Mouse (Mus musculus) hindbrain, embryonic 14.5 days (tissue): ENCODE measurements at regions not wholly inside any gene's neighbourhood (a gene's known extent, or its start where the extent isn't known, plus 50 kb on each side); places are given as distances from the start of the nearest gene placed in this dataset.
A peak's percentile ranks its signal among the peaks of the same experiment; 100 is the strongest.

Experiments used
- ATAC-seq: fragments of 200-750 bp; cut with Nextera tagmentation; 2 replicates; pipeline ENCODE4 v1.8.0; 2017; ENCODE audit warnings: moderate number of reproducible peaks, mild to moderate bottlenecking, moderate TSS enrichment, moderate library complexity; ENCODE audit not compliant: low FRiP score
- DNase-seq: peaks from one replicate; pipeline ENCODE4 v3.0.0-alpha.2; 2015; ENCODE audit warnings: low spot score
- H3K27ac ChIP-seq: fragments of 300-500 bp; sonication (generic); 2 replicates; pipeline ENCODE4 v1.5.1; 2014; ENCODE audit warnings: mild to moderate bottlenecking, moderate library complexity
- H3K27me3 ChIP-seq: fragments of 300-500 bp; sonication (generic); 2 replicates; pipeline ENCODE4 v1.6.1; 2014; ENCODE audit warnings: mild to moderate bottlenecking, low read length, mixed read lengths; ENCODE audit not compliant: control insufficient read depth, insufficient read depth
- H3K36me3 ChIP-seq: fragments of 300-500 bp; sonication (generic); replicated peaks from 2 replicates; pipeline ENCODE4 v1.6.1; 2014; ENCODE audit not compliant: control insufficient read depth, insufficient read depth
- H3K4me1 ChIP-seq: fragments of 300-500 bp; sonication (generic); replicated peaks from 2 replicates; pipeline ENCODE4 v1.6.1; 2014; ENCODE audit warnings: antibody characterized with exemption, low read length, mixed read lengths; ENCODE audit not compliant: control insufficient read depth, insufficient read depth
- H3K4me2 ChIP-seq: fragments of 300-500 bp; sonication (generic); replicated peaks from 2 replicates; pipeline ENCODE4 v1.6.1; 2014; ENCODE audit warnings: mild to moderate bottlenecking, moderate library complexity
- H3K4me3 ChIP-seq: fragments of 300-500 bp; sonication (generic); replicated peaks from 2 replicates; pipeline ENCODE4 v1.5.1; 2014; ENCODE audit warnings: mild to moderate bottlenecking, low read length
- H3K9ac ChIP-seq: fragments of 300-500 bp; sonication (generic); 2 replicates; pipeline ENCODE4 v1.6.1; 2014
- H3K9me3 ChIP-seq: fragments of 300-500 bp; sonication (generic); 2 replicates; pipeline ENCODE4 v1.6.1; 2016; ENCODE audit warnings: low read length; ENCODE audit not compliant: control insufficient read depth
- WGBS: fragments of 180-500 bp; shearing (Covaris S2); extraction: QIAGEN DNeasy Blood & Tissue Kit; methylation state at CpG from one replicate; pipeline ENCODE4 v1.1.7; 2014; 5-methylcytosine and 5-hydroxymethylcytosine counted together

DNA sequence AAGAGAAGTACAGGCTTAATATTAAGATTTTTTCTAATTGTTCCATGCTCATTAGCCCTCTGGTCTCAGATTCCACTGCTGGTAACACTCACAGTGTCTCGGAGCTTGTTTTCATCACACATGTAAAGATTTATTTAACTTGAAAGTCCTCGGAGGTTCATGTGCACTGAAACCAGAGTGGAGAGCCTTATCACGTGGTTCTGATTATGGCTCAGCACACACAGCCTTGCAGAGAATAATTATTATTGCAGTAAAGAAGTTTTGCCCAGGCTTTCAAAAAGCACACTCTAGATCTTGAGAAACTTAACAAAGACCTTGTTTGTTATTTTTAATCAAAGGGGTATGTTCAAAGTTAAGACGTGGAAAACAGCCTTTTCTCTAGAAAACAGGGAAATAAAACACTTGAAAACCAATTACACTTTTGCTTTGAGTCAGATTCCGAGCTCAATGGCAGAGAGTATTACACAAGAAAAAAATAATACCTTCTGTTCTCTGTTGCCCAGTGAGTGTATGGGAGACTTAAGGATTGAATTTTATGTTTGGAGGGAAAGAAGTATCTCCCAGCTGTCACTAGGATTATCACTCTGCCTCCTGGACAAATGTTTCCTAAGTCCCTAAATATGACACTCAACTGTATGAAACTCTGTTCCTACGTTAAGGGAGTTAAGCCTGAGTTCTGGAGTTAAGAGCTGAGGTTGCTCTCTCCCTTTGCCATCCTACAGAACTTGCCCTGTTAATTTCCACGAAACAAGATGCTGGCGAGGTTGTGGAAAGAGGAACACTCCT, 114.9 kb upstream of the Lpar1 start:
- H3K36me3 ChIP-seq: no peaks in the 10 kb centered on the region
- peaks cover 17% of the 10 kb centered on the region for H3K4me1 ChIP-seq
- H3K27me3 ChIP-seq: no peaks in the 10 kb centered on the region
- H3K4me2 ChIP-seq: no peak overlapping the region
- no peak overlapping the region for H3K9ac ChIP-seq
- H3K27ac ChIP-seq: no peak overlapping the region
- ATAC-seq: no peak
- peak; percentile 20 for DNase-seq
- H3K9me3 ChIP-seq: no peaks in the 10 kb centered on the region
- no peak overlapping the region for H3K4me3 ChIP-seq
- 69% methylated on average over 8 of the region's 8 CpGs for WGBS

DNA sequence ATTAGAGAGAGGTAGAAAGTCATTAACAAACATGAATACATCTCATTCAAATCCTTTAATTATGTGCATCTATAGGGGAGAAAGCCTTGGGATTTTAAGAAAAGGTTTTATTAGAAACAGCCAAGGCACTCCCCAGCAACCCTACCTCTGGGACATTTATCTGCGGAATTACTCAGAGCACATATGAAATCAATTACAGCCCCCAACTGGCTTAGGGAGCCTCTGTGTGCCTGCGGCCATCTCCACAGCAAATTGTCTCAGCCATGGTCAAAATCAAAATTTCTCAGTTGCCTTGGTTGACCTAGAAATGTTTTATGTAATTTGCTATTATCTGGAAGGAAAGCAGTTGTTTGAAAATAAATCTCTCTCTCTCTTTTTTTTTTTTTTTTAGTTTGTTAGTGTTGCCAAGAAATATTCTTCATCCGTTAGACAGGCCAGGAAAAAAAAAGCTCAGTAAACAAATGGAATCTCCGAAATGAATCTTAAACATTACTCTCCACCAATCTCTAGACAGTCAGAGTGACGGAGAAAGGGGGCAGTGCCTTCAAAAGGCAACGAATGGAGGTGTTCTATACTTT, 110.0 kb upstream of the Lpar1 start:
- Histone ChIP-seq H3K4me1 (peaks cover 7% of the 10 kb centered on the region; the same call in 1 of the 2 replicates), H3K4me2 (no peak overlapping the region), H3K9ac (no peak overlapping the region), H3K27me3 (no peaks in the 10 kb centered on the region), H3K36me3 (no peaks in the 10 kb centered on the region), H3K4me3 (no peak overlapping the region), H3K9me3 (no peaks in the 10 kb centered on the region), H3K27ac (no peak overlapping the region)
- no peak for DNase-seq
- 60% methylated on average over 6 of the region's 6 CpGs for WGBS
- peak; percentile 40; the same call in 1 of the 2 replicates for ATAC-seq

DNA sequence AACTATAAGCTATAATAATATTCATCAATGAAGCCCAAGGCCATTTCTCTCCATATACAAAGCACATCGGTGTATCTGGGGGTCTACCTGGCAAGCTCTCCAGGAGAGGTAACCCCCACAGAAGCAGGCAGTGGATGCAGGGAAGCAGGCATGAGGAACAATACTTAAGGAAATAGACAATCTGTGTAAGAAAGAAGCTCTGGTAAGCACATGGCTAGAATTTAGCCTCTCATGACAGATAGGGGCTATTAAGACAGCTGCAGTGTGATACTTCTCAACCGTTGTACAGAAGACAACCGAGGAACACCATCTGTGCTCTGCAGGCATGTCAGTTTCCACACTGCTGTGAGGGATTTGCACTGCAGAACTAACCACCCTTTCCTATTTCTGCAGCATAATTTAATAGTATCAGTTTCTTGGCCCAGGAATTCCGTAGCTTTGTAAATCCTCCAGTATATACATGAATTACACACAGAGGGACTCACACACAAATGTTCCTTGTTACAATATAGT, 108.1 kb upstream of the Lpar1 start:
- no peak overlapping the region for H3K9ac ChIP-seq
- no peak overlapping the region for H3K4me2 ChIP-seq
- WGBS: 68% methylated on average over 4 of the region's 4 CpGs
- DNase-seq (no peak), ATAC-seq (no peak)
- H3K27ac ChIP-seq: no peak overlapping the region
- H3K4me1 ChIP-seq: peaks cover 7% of the 10 kb centered on the region; the same call in 1 of the 2 replicates
- no peaks in the 10 kb centered on the region for H3K9me3 ChIP-seq
- H3K36me3 ChIP-seq: no peaks in the 10 kb centered on the region
- H3K27me3 ChIP-seq: no peaks in the 10 kb centered on the region
- H3K4me3 ChIP-seq: no peak overlapping the region

DNA sequence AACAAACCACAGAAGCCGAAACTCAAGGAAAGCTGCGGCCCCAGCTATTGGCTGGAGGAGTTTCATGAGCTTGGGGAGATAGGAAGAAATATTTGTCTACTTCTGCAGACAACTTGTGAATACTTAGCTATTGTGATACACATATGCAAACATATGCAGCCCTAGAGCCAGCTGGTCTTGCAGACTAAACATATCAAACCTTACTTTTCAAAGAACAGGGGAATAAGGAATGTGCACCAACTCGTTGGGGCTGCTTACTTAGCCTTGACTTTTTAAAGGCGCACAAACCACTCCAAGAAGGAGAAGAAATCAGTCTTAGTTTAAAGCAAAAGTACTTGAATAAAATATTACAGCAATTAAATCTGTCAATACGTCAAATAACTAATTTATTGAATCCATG, 106.8 kb upstream of the Lpar1 start:
- Histone ChIP-seq H3K36me3 (no peaks in the 10 kb centered on the region), H3K9me3 (no peaks in the 10 kb centered on the region), H3K27me3 (no peaks in the 10 kb centered on the region), H3K4me2 (no peak overlapping the region), H3K4me1 (peaks cover 7% of the 10 kb centered on the region; the same call in 1 of the 2 replicates), H3K27ac (no peak overlapping the region), H3K4me3 (no peak overlapping the region), H3K9ac (no peak overlapping the region)
- ATAC-seq (no peak), DNase-seq (no peak)
- 84% methylated on average over 5 of the region's 5 CpGs for WGBS

DNA sequence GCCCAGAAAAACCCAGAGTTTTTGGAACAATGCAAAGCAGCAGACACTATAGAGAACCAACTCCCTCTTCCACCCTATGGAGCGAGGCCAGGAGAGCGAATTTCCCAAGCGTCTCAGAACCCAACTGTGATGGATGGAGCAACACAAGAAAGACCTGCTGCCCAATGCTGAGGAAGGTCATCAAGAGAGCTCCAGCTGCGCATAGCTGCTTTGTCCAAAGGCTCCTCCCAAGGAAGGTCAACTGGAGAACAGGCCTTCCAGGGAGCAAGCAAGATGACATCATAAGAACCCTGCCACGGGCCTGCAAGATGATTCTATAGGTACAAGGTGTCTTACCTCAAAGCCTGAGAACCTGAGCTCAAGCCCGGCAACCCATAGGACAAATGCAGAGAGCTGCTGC, 104.5 kb upstream of the Lpar1 start:
- no peak for ATAC-seq
- H3K4me1 ChIP-seq: peaks cover 2% of the 10 kb centered on the region; the same call in 1 of the 2 replicates
- WGBS: 45% methylated on average over 6 of the region's 6 CpGs

DNA sequence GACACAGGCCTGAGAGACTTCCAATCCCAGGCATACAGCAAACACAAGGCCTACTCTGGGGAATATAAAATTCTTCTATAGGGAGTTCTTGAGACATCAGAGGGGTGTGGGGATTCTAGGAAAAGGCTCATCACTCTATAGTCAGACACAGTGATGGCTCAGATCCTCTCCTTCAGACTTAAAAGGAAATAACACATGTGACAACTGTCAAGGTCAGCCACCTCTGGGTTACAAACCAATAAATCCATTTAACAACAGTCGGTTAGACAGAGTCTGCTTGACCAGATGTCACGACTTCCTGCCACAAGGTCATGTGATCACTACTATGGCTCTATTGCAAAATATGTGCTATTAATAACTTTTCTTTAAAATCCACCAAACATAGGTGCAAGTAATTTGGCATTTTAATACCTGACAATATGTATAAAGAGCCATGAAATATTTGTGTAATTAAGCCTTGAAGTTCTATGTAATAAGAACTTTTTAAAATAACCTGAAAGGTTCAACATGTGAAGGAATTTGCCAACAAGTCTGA, 94.1 kb upstream of the Lpar1 start:
- Histone ChIP-seq H3K4me3 (no peak overlapping the region), H3K27me3 (no peaks in the 10 kb centered on the region), H3K9ac (no peak overlapping the region), H3K4me1 (no peaks in the 10 kb centered on the region), H3K9me3 (no peaks in the 10 kb centered on the region), H3K4me2 (no peak overlapping the region), H3K36me3 (no peaks in the 10 kb centered on the region), H3K27ac (no peak overlapping the region)
- ATAC-seq (no peak), DNase-seq (no peak)
- WGBS: 80% methylated on average over 2 of the region's 2 CpGs

More for the DNA sequence above, 104.5 kb upstream of the Lpar1 start:
- no peak overlapping the region for H3K4me3 ChIP-seq
- H3K9ac ChIP-seq: no peak overlapping the region
- H3K27me3 ChIP-seq: no peaks in the 10 kb centered on the region
- no peak for DNase-seq
- no peaks in the 10 kb centered on the region for H3K9me3 ChIP-seq
- H3K4me2 ChIP-seq: no peak overlapping the region
- no peak overlapping the region for H3K27ac ChIP-seq
- no peaks in the 10 kb centered on the region for H3K36me3 ChIP-seq

DNA sequence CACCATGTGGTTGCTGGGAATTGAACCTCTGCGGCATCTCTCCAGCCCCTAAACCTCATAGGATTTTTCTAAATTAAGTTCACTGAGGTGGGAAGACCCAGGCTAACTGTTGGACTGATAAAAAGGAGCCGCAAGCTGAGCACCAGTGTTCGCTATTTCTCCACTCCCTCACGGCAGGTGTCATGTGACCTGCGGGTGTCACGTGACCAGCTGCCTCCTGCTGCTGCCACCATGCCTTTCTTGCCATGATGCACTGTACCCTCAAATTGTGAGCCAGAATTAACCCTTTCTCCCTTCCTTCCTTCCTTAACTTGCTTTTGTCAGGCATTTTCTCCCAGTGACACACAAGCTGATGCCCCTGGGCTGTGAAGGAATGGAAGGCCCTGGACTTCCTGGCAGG, 93.1 kb upstream of the Lpar1 start:
- no peak overlapping the region for H3K4me3 ChIP-seq
- H3K27me3 ChIP-seq: no peaks in the 10 kb centered on the region
- H3K36me3 ChIP-seq: no peaks in the 10 kb centered on the region
- H3K4me1 ChIP-seq: no peaks in the 10 kb centered on the region
- ATAC-seq (no peak), DNase-seq (no peak)
- no peaks in the 10 kb centered on the region for H3K9me3 ChIP-seq
- 92% methylated on average over 6 of the region's 6 CpGs for WGBS
- H3K27ac ChIP-seq: no peak overlapping the region
- H3K9ac ChIP-seq: no peak overlapping the region
- H3K4me2 ChIP-seq: no peak overlapping the region

DNA sequence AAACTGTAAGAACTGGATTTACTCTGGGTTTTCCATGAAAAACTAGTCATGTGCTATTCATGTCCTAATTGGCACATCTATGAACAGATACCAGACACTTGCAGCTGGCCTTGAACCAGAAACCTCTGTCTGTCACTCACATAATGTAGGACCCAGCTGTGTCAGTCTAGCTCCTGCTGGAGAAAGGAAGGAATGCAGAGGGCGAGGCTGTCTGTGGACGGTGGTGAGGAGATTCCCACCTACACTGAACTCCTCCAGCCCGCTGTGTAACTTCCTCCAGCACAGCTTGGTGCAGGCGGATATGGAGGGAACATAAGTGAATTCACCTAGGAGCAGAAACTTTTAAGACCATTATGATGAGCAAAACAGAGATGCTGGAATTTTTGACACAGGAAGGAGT, 89.7 kb upstream of the Lpar1 start:
- Histone ChIP-seq H3K4me1 (no peaks in the 10 kb centered on the region), H3K9ac (no peak overlapping the region), H3K4me3 (no peak overlapping the region), H3K4me2 (no peak overlapping the region), H3K27me3 (no peaks in the 10 kb centered on the region), H3K9me3 (no peaks in the 10 kb centered on the region), H3K36me3 (no peaks in the 10 kb centered on the region), H3K27ac (no peak overlapping the region)
- WGBS: 61% methylated on average over 4 of the region's 4 CpGs
- DNase-seq: no peak
- no peak for ATAC-seq

DNA sequence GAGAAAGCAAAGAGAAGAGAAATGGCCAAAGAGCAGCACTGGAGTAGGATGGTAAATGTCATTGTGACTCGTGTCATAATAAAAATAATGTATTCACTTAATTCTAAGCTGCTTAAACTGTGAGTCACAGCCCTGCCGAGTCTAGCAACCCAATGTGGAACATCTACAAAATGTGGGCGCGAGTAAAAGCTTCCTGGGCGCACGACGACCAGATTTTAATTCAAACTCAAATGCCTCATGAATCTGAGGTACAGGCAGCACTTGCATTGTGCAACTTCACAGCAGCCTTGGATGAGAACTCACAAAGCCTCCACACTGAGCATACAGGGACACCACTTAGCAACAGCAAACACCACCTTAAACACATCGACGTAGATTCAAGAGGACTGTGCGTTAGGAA, 88.5 kb upstream of the Lpar1 start:
- WGBS: 89% methylated on average over 10 of the region's 10 CpGs
- Histone ChIP-seq H3K27me3 (no peaks in the 10 kb centered on the region), H3K4me3 (no peak overlapping the region), H3K9ac (no peak overlapping the region), H3K27ac (no peak overlapping the region), H3K9me3 (no peaks in the 10 kb centered on the region), H3K4me1 (no peaks in the 10 kb centered on the region), H3K4me2 (no peak overlapping the region), H3K36me3 (no peaks in the 10 kb centered on the region)
- ATAC-seq: no peak
- DNase-seq: no peak
